Mouse (Mus musculus): ENCODE measurements around the gene Rps6ka2. TPM values are rescaled to one million over a fixed set of nuclear protein-coding genes. Genes with fewer than 3 reads are reported as not detected.
"Not testable (repeated sequence)": the region's sequence is repeated elsewhere in the genome, so short reads cannot be mapped to it uniquely, and the experiment has no call there.

The Rps6ka2 gene
- polyA plus RNA-seq, 1 experiment from 2014 or later, result 20.2 TPM

- H3K4me1 ChIP-seq (ENCODE audit: control insufficient read depth, insufficient read depth, low read length); H3K27ac ChIP-seq (ENCODE audit: low read depth, low read length); H3K4me3 ChIP-seq (ENCODE audit: low read depth, low read length); H3K27me3 ChIP-seq (ENCODE audit: control insufficient read depth, insufficient read depth, low read length); H3K4me2 ChIP-seq; H3K36me3 ChIP-seq (ENCODE audit: control insufficient read depth, insufficient read depth, low read length); H3K9ac ChIP-seq (ENCODE audit: low read length); ATAC-seq (ENCODE audit: low FRiP score); H3K9me3 ChIP-seq (ENCODE audit: control insufficient read depth, low read length); DNase-seq (ENCODE audit: low spot score, missing footprints): not testable (repeated sequence)
- 83% methylated on average over 1 of the region's 1 CpGs for WGBS
Measured at GRCm38 (mm10) chr17:7187037-7187436, 17.1 kb downstream of the Rps6ka2 start.

- Histone ChIP-seq H3K27ac (ENCODE audit: low read depth, low read length) (no peak overlapping the region), H3K36me3 (ENCODE audit: control insufficient read depth, insufficient read depth, low read length) (no peaks in the 10 kb centered on the region), H3K4me1 (ENCODE audit: control insufficient read depth, insufficient read depth, low read length) (no peaks in the 10 kb centered on the region), H3K4me3 (ENCODE audit: low read depth, low read length) (no peak overlapping the region), H3K27me3 (ENCODE audit: control insufficient read depth, insufficient read depth, low read length) (no peaks in the 10 kb centered on the region), H3K4me2 (no peak overlapping the region), H3K9me3 (ENCODE audit: control insufficient read depth, low read length) (no peaks in the 10 kb centered on the region), H3K9ac (ENCODE audit: low read length) (no peak overlapping the region)
- 86% methylated on average over 3 of the region's 3 CpGs for WGBS
- DNase-seq (ENCODE audit: low spot score, missing footprints) (no peak), ATAC-seq (ENCODE audit: low FRiP score) (no peak)
Measured at GRCm38 (mm10) chr17:7189425-7189824, 19.5 kb downstream of the Rps6ka2 start.

GRCm38 (mm10) chr17:7189975-7190374 is 20.1 kb downstream of the Rps6ka2 start:
- DNase-seq (ENCODE audit: low spot score, missing footprints) (no peak), ATAC-seq (ENCODE audit: low FRiP score) (no peak)
- H3K4me3 ChIP-seq (ENCODE audit: low read depth, low read length), result no peak overlapping the region
- no peak overlapping the region for H3K27ac ChIP-seq (ENCODE audit: low read depth, low read length)
- no peak overlapping the region for H3K4me2 ChIP-seq
- H3K9me3 ChIP-seq (ENCODE audit: control insufficient read depth, low read length), result no peaks in the 10 kb centered on the region
- H3K9ac ChIP-seq (ENCODE audit: low read length), result no peak overlapping the region
- H3K27me3 ChIP-seq (ENCODE audit: control insufficient read depth, insufficient read depth, low read length), result no peaks in the 10 kb centered on the region
- WGBS, result 90% methylated on average over 10 of the region's 10 CpGs
- H3K36me3 ChIP-seq (ENCODE audit: control insufficient read depth, insufficient read depth, low read length), result no peaks in the 10 kb centered on the region
- no peaks in the 10 kb centered on the region for H3K4me1 ChIP-seq (ENCODE audit: control insufficient read depth, insufficient read depth, low read length)

- 0 out of 2 replicates have a peak, but pooled peaks cover 3% of the 10 kb centered on the region for H3K4me1 ChIP-seq (ENCODE audit: control insufficient read depth, insufficient read depth, low read length)
- no peak overlapping the region for H3K27ac ChIP-seq (ENCODE audit: low read depth, low read length)
- H3K27me3 ChIP-seq (ENCODE audit: control insufficient read depth, insufficient read depth, low read length), result no peaks in the 10 kb centered on the region
- WGBS, result 92% methylated on average over 7 of the region's 7 CpGs
- no peak overlapping the region for H3K4me3 ChIP-seq (ENCODE audit: low read depth, low read length)
- DNase-seq (ENCODE audit: low spot score, missing footprints) (no peak), ATAC-seq (ENCODE audit: low FRiP score) (no peak)
- H3K36me3 ChIP-seq (ENCODE audit: control insufficient read depth, insufficient read depth, low read length), result no peaks in the 10 kb centered on the region
- H3K4me2 ChIP-seq, result no peak overlapping the region
- no peaks in the 10 kb centered on the region for H3K9me3 ChIP-seq (ENCODE audit: control insufficient read depth, low read length)
- H3K9ac ChIP-seq (ENCODE audit: low read length), result no peak overlapping the region
Measured at GRCm38 (mm10) chr17:7194140-7194840, 24.4 kb downstream of the Rps6ka2 start.

- Histone ChIP-seq H3K27ac (ENCODE audit: low read depth, low read length) (no peak overlapping the region), H3K9ac (ENCODE audit: low read length) (no peak overlapping the region), H3K4me1 (ENCODE audit: control insufficient read depth, insufficient read depth, low read length) (0 out of 2 replicates have a peak, but pooled peaks cover 3% of the 10 kb centered on the region), H3K4me3 (ENCODE audit: low read depth, low read length) (no peak overlapping the region), H3K9me3 (ENCODE audit: control insufficient read depth, low read length) (no peaks in the 10 kb centered on the region), H3K27me3 (ENCODE audit: control insufficient read depth, insufficient read depth, low read length) (no peaks in the 10 kb centered on the region), H3K4me2 (no peak overlapping the region), H3K36me3 (ENCODE audit: control insufficient read depth, insufficient read depth, low read length) (no peaks in the 10 kb centered on the region)
- DNase-seq (ENCODE audit: low spot score, missing footprints) (no peak), ATAC-seq (ENCODE audit: low FRiP score) (no peak)
- 69% methylated on average over 9 of the region's 9 CpGs for WGBS
Measured at GRCm38 (mm10) chr17:7197121-7197925, 27.4 kb downstream of the Rps6ka2 start.

GRCm38 (mm10) chr17:7204771-7205406 is 35.0 kb downstream of the Rps6ka2 start:
- H3K4me1 ChIP-seq (ENCODE audit: control insufficient read depth, insufficient read depth, low read length), result peaks cover 23% of the 10 kb centered on the region
- H3K4me2 ChIP-seq, result 0 out of 2 replicates have a peak overlapping the region, but pooled peaks have one; percentile 2
- H3K4me3 ChIP-seq (ENCODE audit: low read depth, low read length), result no peak overlapping the region
- no peaks in the 10 kb centered on the region for H3K27me3 ChIP-seq (ENCODE audit: control insufficient read depth, insufficient read depth, low read length)
- H3K36me3 ChIP-seq (ENCODE audit: control insufficient read depth, insufficient read depth, low read length), result no peaks in the 10 kb centered on the region
- 27% methylated on average over 11 of the region's 11 CpGs for WGBS
- ATAC-seq (ENCODE audit: low FRiP score), result peak; percentile 76
- peak overlapping the region; percentile 30; the same call in 1 of the 2 replicates for H3K27ac ChIP-seq (ENCODE audit: low read depth, low read length)
- no peaks in the 10 kb centered on the region for H3K9me3 ChIP-seq (ENCODE audit: control insufficient read depth, low read length)
- no peak overlapping the region; the same call in 1 of the 2 replicates for H3K9ac ChIP-seq (ENCODE audit: low read length)
- peak; percentile 91 for DNase-seq (ENCODE audit: low spot score, missing footprints)

GRCm38 (mm10) chr17:7206434-7207145 is 36.7 kb downstream of the Rps6ka2 start:
- 86% methylated on average over 6 of the region's 6 CpGs for WGBS
- H3K4me2 ChIP-seq, result no peak overlapping the region
- H3K36me3 ChIP-seq (ENCODE audit: control insufficient read depth, insufficient read depth, low read length), result no peaks in the 10 kb centered on the region
- no peaks in the 10 kb centered on the region for H3K27me3 ChIP-seq (ENCODE audit: control insufficient read depth, insufficient read depth, low read length)
- H3K27ac ChIP-seq (ENCODE audit: low read depth, low read length), result no peak overlapping the region
- no peak for DNase-seq (ENCODE audit: low spot score, missing footprints)
- ATAC-seq (ENCODE audit: low FRiP score), result no peak
- H3K9ac ChIP-seq (ENCODE audit: low read length), result no peak overlapping the region
- H3K4me3 ChIP-seq (ENCODE audit: low read depth, low read length), result no peak overlapping the region
- no peaks in the 10 kb centered on the region for H3K9me3 ChIP-seq (ENCODE audit: control insufficient read depth, low read length)
- peaks cover 23% of the 10 kb centered on the region for H3K4me1 ChIP-seq (ENCODE audit: control insufficient read depth, insufficient read depth, low read length)

GRCm38 (mm10) chr17:7210648-7211047 is 40.7 kb downstream of the Rps6ka2 start:
- Histone ChIP-seq H3K27me3 (ENCODE audit: control insufficient read depth, insufficient read depth, low read length) (no peaks in the 10 kb centered on the region), H3K27ac (ENCODE audit: low read depth, low read length) (no peak overlapping the region), H3K4me1 (ENCODE audit: control insufficient read depth, insufficient read depth, low read length) (peaks cover 15% of the 10 kb centered on the region), H3K9ac (ENCODE audit: low read length) (no peak overlapping the region), H3K4me3 (ENCODE audit: low read depth, low read length) (no peak overlapping the region), H3K4me2 (no peak overlapping the region), H3K36me3 (ENCODE audit: control insufficient read depth, insufficient read depth, low read length) (no peaks in the 10 kb centered on the region), H3K9me3 (ENCODE audit: control insufficient read depth, low read length) (no peaks in the 10 kb centered on the region)
- WGBS, result 57% methylated on average over 11 of the region's 11 CpGs
- DNase-seq (ENCODE audit: low spot score, missing footprints) (no peak), ATAC-seq (ENCODE audit: low FRiP score) (no peak)
